Mouse (Mus musculus): ENCODE data around the gene Gm33543. TPM values are rescaled to one million over a fixed set of nuclear protein-coding genes. Genes with fewer than 3 reads are reported as not detected.

Gene Gm33543
- polyA plus RNA-seq, 1 experiment from 2014 or later: not detected

DNA sequence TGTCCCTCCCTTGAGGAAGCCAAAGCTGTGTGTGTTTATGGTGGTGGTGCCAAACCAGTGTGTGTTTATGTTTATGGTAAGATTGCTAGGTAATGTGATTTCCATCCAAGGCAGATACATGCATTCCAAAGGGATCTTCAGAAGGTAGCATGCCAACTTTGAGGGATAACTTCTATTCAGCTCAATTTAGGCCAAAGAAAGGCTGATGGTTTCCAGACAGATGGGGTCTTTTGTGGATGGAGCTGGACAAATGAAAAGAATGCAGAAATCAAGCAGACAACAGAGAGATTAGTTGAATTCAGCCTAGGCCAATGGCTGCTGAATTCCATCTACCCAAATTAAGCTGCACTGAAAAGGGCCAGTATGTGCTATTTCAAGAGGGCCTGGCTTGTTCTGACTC lies 13.3 kb downstream of the Gm33543 start:
- Histone ChIP-seq H3K9ac (ENCODE audit: low read length) (no peak overlapping the region), H3K27me3 (ENCODE audit: control insufficient read depth, insufficient read depth, low read length) (no peaks in the 10 kb centered on the region), H3K4me1 (replicated peaks; ENCODE audit: control insufficient read depth, insufficient read depth) (no peaks in the 10 kb centered on the region), H3K27ac (replicated peaks) (no peak overlapping the region), H3K9me3 (ENCODE audit: control insufficient read depth, low read length) (no peaks in the 10 kb centered on the region), H3K4me3 (ENCODE audit: low read depth, low read length) (no peak overlapping the region), H3K4me2 (replicated peaks; ENCODE audit: low read depth) (no peak overlapping the region), H3K36me3 (ENCODE audit: control insufficient read depth, insufficient read depth, low read length) (no peaks in the 10 kb centered on the region)
- no peak for TF ChIP-seq CTCF (IDR thresholded peaks at IDR 0.05; ENCODE audit: low read depth)
- no peak for TF ChIP-seq EP300 (optimal IDR thresholded peaks at IDR 0.05)
- DNase-seq (ENCODE audit: low spot score) (no peak), ATAC-seq (ENCODE audit: low FRiP score, low TSS enrichment) (no peak)

DNA sequence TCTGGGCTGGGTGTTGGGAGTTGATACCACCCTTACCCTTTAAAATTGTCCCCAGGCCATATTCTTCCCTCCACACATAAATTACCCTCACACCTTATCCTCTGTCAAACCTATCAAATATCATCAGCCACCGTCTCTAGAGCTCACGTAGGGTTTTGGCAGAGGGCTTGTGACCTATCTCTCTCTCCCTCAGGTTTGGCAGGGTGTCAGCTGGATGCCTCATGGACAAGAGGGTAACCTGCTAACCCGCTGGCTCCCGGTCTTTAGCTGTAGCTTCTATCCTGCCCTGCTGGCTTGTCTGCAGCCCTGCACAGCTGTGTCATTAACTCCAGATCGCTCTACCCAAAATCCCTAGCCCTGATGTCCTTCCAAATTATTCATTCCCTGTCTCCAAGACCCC lies 14.4 kb downstream of the Gm33543 start:
- no peak overlapping the region for H3K4me3 ChIP-seq (ENCODE audit: low read depth, low read length)
- H3K4me1 ChIP-seq (replicated peaks; ENCODE audit: control insufficient read depth, insufficient read depth): no peaks in the 10 kb centered on the region
- no peak overlapping the region for H3K9ac ChIP-seq (ENCODE audit: low read length)
- no peak for TF ChIP-seq CTCF (IDR thresholded peaks at IDR 0.05; ENCODE audit: low read depth)
- no peak for TF ChIP-seq EP300 (optimal IDR thresholded peaks at IDR 0.05)
- no peak overlapping the region for H3K4me2 ChIP-seq (replicated peaks; ENCODE audit: low read depth)
- DNase-seq (ENCODE audit: low spot score) (no peak), ATAC-seq (ENCODE audit: low FRiP score, low TSS enrichment) (no peak)
- 83% methylated on average over 5 of the region's 5 CpGs for WGBS
- H3K27me3 ChIP-seq (ENCODE audit: control insufficient read depth, insufficient read depth, low read length): no peaks in the 10 kb centered on the region
- no peaks in the 10 kb centered on the region for H3K36me3 ChIP-seq (ENCODE audit: control insufficient read depth, insufficient read depth, low read length)
- H3K27ac ChIP-seq (replicated peaks): no peak overlapping the region
- no peaks in the 10 kb centered on the region for H3K9me3 ChIP-seq (ENCODE audit: control insufficient read depth, low read length)

DNA sequence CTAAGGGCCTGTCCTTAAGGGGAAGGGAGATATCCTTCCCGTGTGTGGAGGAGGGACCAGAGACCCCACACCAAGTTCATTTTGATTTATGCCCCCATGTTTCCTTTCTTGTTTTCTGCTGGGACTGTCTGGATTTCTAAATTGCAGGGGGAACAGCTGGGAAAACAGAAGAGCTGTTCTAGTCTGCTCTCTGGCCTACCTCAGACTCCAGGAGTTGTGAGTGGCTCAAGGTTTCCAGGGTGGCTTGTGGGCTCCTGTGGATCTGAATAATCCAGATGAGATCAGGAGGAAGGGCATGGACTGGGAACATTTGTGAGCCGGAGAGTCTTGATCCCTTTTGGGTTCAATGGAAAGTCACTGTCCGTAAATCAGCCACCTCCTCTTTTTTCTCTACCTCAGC lies 17.1 kb downstream of the Gm33543 start:
- no peak for TF ChIP-seq EP300 (optimal IDR thresholded peaks at IDR 0.05)
- Histone ChIP-seq H3K36me3 (ENCODE audit: control insufficient read depth, insufficient read depth, low read length) (no peaks in the 10 kb centered on the region), H3K27ac (replicated peaks) (no peak overlapping the region), H3K4me2 (replicated peaks; ENCODE audit: low read depth) (no peak overlapping the region), H3K27me3 (ENCODE audit: control insufficient read depth, insufficient read depth, low read length) (no peaks in the 10 kb centered on the region), H3K4me1 (replicated peaks; ENCODE audit: control insufficient read depth, insufficient read depth) (no peaks in the 10 kb centered on the region), H3K9ac (ENCODE audit: low read length) (no peak overlapping the region), H3K4me3 (ENCODE audit: low read depth, low read length) (no peak overlapping the region), H3K9me3 (ENCODE audit: control insufficient read depth, low read length) (no peaks in the 10 kb centered on the region)
- ATAC-seq (ENCODE audit: low FRiP score, low TSS enrichment) (no peak), DNase-seq (ENCODE audit: low spot score) (no peak)
- 56% methylated on average over 3 of the region's 3 CpGs for WGBS

DNA sequence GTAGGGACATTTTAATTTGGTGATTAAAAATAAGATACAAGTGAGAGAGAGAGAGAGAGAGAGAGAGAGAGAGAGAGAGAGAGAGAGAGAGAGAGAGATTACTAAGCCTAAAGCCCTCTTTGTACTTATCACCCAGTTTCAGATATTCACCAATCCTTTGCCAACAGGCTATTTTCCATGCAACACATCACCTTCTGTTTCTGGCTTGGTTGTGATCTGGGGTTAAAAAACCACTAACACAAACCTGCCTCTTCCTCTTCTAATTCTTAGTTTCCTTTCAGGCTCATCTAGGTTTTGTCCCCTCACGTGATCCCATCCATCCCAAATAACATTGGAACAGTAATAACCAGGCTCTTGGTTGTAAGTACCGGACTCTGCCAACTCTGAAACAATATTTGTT lies 24.2 kb downstream of the Gm33543 start:
- Histone ChIP-seq H3K4me2 (replicated peaks; ENCODE audit: low read depth) (no peak overlapping the region), H3K27ac (replicated peaks) (no peak overlapping the region), H3K4me3 (ENCODE audit: low read depth, low read length) (no peak overlapping the region), H3K4me1 (replicated peaks; ENCODE audit: control insufficient read depth, insufficient read depth) (no peaks in the 10 kb centered on the region), H3K36me3 (ENCODE audit: control insufficient read depth, insufficient read depth, low read length) (no peaks in the 10 kb centered on the region), H3K27me3 (ENCODE audit: control insufficient read depth, insufficient read depth, low read length) (no peaks in the 10 kb centered on the region), H3K9ac (ENCODE audit: low read length) (no peak overlapping the region), H3K9me3 (ENCODE audit: control insufficient read depth, low read length) (no peaks in the 10 kb centered on the region)
- ATAC-seq (ENCODE audit: low FRiP score, low TSS enrichment): no peak
- DNase-seq (ENCODE audit: low spot score): no peak
- TF ChIP-seq CTCF (IDR thresholded peaks at IDR 0.05; ENCODE audit: low read depth) (no peak), EP300 (optimal IDR thresholded peaks at IDR 0.05) (no peak)
- WGBS: 87% methylated on average over 2 of the region's 2 CpGs

DNA sequence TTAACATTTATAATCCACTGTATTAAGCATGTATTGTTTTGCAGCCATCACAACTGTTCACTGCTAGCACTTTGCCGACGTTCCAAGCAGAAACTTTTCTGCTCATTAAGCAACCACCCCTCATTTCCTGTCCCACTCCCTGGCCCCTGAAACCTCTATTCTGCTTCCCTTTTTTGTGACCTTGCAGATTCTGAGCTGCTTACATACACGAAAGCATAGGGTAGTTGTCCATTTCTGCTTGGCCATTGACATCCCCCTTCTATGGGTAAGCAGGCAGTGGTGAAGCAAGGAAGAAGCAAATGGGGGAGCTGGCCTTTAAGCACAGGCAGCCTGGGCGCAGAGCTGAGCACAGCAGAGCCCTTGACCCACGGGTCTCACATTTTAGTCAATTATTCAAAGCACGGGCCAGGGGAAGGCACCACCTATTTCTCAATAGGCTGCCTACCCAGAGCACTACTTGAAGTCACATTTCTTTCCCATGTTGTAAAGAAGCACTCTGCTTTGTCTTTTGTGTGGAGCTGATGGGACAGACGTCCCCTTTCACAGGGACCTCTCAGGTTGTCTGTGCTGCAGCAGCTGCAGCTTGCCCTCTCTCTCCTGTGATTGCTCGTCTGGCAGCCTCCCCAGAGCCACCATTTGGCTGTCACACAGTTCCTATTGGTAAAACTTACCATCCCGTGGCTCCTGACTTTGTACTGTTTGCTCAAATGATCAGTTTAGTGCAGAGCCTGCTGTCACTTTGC lies 25.1 kb downstream of the Gm33543 start:
- 30% methylated on average over 9 of the region's 9 CpGs for WGBS
- no peaks in the 10 kb centered on the region for H3K4me1 ChIP-seq (replicated peaks; ENCODE audit: control insufficient read depth, insufficient read depth)
- no peaks in the 10 kb centered on the region for H3K36me3 ChIP-seq (ENCODE audit: control insufficient read depth, insufficient read depth, low read length)
- TF ChIP-seq CTCF (IDR thresholded peaks at IDR 0.05; ENCODE audit: low read depth) (no peak), EP300 (optimal IDR thresholded peaks at IDR 0.05) (no peak)
- H3K9me3 ChIP-seq (ENCODE audit: control insufficient read depth, low read length): no peaks in the 10 kb centered on the region
- no peak overlapping the region for H3K27ac ChIP-seq (replicated peaks)
- ATAC-seq (ENCODE audit: low FRiP score, low TSS enrichment): no peak
- no peak for DNase-seq (ENCODE audit: low spot score)
- H3K27me3 ChIP-seq (ENCODE audit: control insufficient read depth, insufficient read depth, low read length): no peaks in the 10 kb centered on the region
- H3K9ac ChIP-seq (ENCODE audit: low read length): no peak overlapping the region
- no peak overlapping the region for H3K4me2 ChIP-seq (replicated peaks; ENCODE audit: low read depth)
- H3K4me3 ChIP-seq (ENCODE audit: low read depth, low read length): no peak overlapping the region

DNA sequence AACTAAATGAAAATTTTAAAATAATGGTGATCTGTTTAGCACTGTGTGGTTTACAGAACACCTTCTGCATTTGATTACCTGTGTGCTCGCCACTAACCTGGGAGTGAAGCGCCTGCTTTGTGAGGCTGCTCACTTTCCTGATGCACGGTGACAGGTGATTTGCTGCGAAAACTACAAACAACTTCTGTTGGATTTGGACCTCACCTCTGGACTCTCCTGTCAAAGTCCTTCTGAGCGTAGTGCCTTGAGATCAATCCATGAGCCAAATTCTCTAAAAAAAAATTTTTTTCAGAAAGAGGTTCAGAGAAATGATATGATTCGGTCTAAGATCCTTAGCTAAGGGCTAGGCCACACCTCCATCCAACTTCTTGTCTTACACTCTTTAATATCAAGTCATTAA lies 28.4 kb downstream of the Gm33543 start:
- no peak overlapping the region for H3K9ac ChIP-seq (ENCODE audit: low read length)
- no peaks in the 10 kb centered on the region for H3K4me1 ChIP-seq (replicated peaks; ENCODE audit: control insufficient read depth, insufficient read depth)
- no peak overlapping the region for H3K4me3 ChIP-seq (ENCODE audit: low read depth, low read length)
- H3K4me2 ChIP-seq (replicated peaks; ENCODE audit: low read depth): no peak overlapping the region
- no peak for ATAC-seq (ENCODE audit: low FRiP score, low TSS enrichment)
- H3K27me3 ChIP-seq (ENCODE audit: control insufficient read depth, insufficient read depth, low read length): no peaks in the 10 kb centered on the region
- no peak overlapping the region for H3K27ac ChIP-seq (replicated peaks)
- no peaks in the 10 kb centered on the region for H3K9me3 ChIP-seq (ENCODE audit: control insufficient read depth, low read length)
- WGBS: 89% methylated on average over 6 of the region's 6 CpGs
- no peak for DNase-seq (ENCODE audit: low spot score)
- no peaks in the 10 kb centered on the region for H3K36me3 ChIP-seq (ENCODE audit: control insufficient read depth, insufficient read depth, low read length)
- TF ChIP-seq EP300 (optimal IDR thresholded peaks at IDR 0.05) (no peak), CTCF (IDR thresholded peaks at IDR 0.05; ENCODE audit: low read depth) (no peak)

All from stomach, postnatal 0 days (tissue).